Mouse (Mus musculus): Measurements from ENCODE around the gene Lrrc36.

- TF ChIP-seq POLR2A (IDR thresholded peaks at IDR 0.05; ENCODE audit: low read depth, low read length) = no peak
- no peak for TF ChIP-seq CTCF (IDR thresholded peaks at IDR 0.05; ENCODE audit: extremely low read depth, insufficient read depth, insufficient read length, insufficient replicate concordance)
Observed at GRCm38 (mm10) chr8:105506977-105507376, 93.6 kb downstream of the Lrrc36 start.

Data from spleen, adult 2 months (tissue).